Mouse (Mus musculus) MEL (cell line): Measurements from ENCODE around the gene Spint2. TPM values are rescaled to one million over a fixed set of nuclear protein-coding genes. Genes with fewer than 3 reads are reported as not detected.

Experiments used
- DNase-seq: peaks from one replicate; pipeline ENCODE4 v3.0.0; 2011; ENCODE audit warnings: low read depth, low spot score
- H3K27ac ChIP-seq: 2 replicates; pipeline ENCODE4 v1.5.1; 2012; ENCODE audit warnings: low read depth, mild to moderate bottlenecking, control low read depth, low read length, moderate library complexity; ENCODE audit not compliant: control insufficient read depth
- H3K27me3 ChIP-seq, 2 experiments: fragments of 150-350 bp in 1 of 2; sonication (generic) in 1 of 2; 2 replicates each; pipeline ENCODE4 v1.6.1; 2012; ENCODE audit warnings: low read length in 2 of 2, mild to moderate bottlenecking in 2 of 2, improper control_type of control experiment in 1 of 2, moderate library complexity in 1 of 2; ENCODE audit not compliant: insufficient read depth in 2 of 2, control insufficient read depth in 1 of 2
- H3K36me3 ChIP-seq, 2 experiments: 2 replicates each; pipeline ENCODE4 v1.6.1; 2012 to 2014; ENCODE audit warnings: low read length in 2 of 2, improper control_type of control experiment in 1 of 2, inconsistent platforms in 1 of 2, mild to moderate bottlenecking in 1 of 2; ENCODE audit not compliant: insufficient read depth in 2 of 2, control insufficient read depth in 1 of 2
- H3K4me1 ChIP-seq, 2 experiments: fragments of 150-350 bp in 1 of 2; sonication (generic) in 1 of 2; 2 replicates each; pipeline ENCODE4 v1.6.1; 2012; ENCODE audit warnings: low read length in 2 of 2, improper control_type of control experiment in 1 of 2, mild to moderate bottlenecking in 1 of 2; ENCODE audit not compliant: insufficient read depth in 2 of 2, control insufficient read depth in 1 of 2
- H3K4me3 ChIP-seq, 2 experiments: fragments of 150-350 bp in 1 of 2; sonication (generic) in 1 of 2; 2 replicates each; pipeline ENCODE4 v1.5.1; 2012; ENCODE audit warnings: low read depth in 2 of 2, low read length in 2 of 2, mild to moderate bottlenecking in 2 of 2, moderate library complexity in 2 of 2, control low read depth in 1 of 2, improper control_type of control experiment in 1 of 2; ENCODE audit not compliant: control insufficient read depth in 1 of 2, insufficient read depth in 1 of 2
- H3K79me2 ChIP-seq: 2 replicates; pipeline ENCODE4 v1.6.1; 2012; ENCODE audit warnings: mild to moderate bottlenecking, low read length, moderate library complexity; ENCODE audit not compliant: control insufficient read depth, poor library complexity, insufficient read depth
- H3K9ac ChIP-seq: 2 replicates; pipeline ENCODE4 v1.6.1; 2012; ENCODE audit warnings: low read depth, mild to moderate bottlenecking, control low read depth, low read length, moderate library complexity; ENCODE audit not compliant: control insufficient read depth, poor library complexity, severe bottlenecking
- H3K9me3 ChIP-seq: fragments of 150-350 bp; sonication (generic); replicated peaks from 2 replicates; pipeline ENCODE4 v1.6.1; 2012; ENCODE audit warnings: mild to moderate bottlenecking, low read length, improper control_type of control experiment, moderate library complexity; ENCODE audit not compliant: insufficient read depth
- CHD2 ChIP-seq: IDR thresholded peaks from 2 replicates; pipeline ENCODE4 v1.6.1; 2011; ENCODE audit warnings: low read length, improper control_type of control experiment
- CTCF ChIP-seq, 3 experiments: IDR thresholded peaks in 2 of 3; conservative IDR thresholded peaks in 1 of 3; 2 replicates each; pipeline ENCODE4 v1.5.1; 2011 to 2012; ENCODE audit warnings: low read length in 3 of 3, low read depth in 2 of 3, mild to moderate bottlenecking in 2 of 3, improper control_type of control experiment in 1 of 3, inconsistent platforms in 1 of 3, mixed read lengths in 1 of 3, moderate library complexity in 1 of 3; ENCODE audit not compliant: control insufficient read depth in 1 of 3, insufficient read depth in 1 of 3, poor library complexity in 1 of 3, severe bottlenecking in 1 of 3
- EP300 ChIP-seq, 2 experiments: IDR thresholded peaks; 2 replicates each; pipeline ENCODE4 v1.6.1; 2011; ENCODE audit warnings: improper control_type of control experiment in 2 of 2, low read length in 2 of 2, low read depth in 1 of 2, mild to moderate bottlenecking in 1 of 2
- GABPA ChIP-seq: IDR thresholded peaks from 2 replicates; pipeline ENCODE4 v1.6.1; 2012; ENCODE audit warnings: low read depth, mild to moderate bottlenecking, inconsistent platforms, low read length, improper control_type of control experiment, moderate library complexity
- JUND ChIP-seq: IDR thresholded peaks from 2 replicates; pipeline ENCODE4 v1.6.1; 2011; ENCODE audit warnings: low read depth, mild to moderate bottlenecking, improper control_type of control experiment, low read length
- KAT2A ChIP-seq: conservative IDR thresholded peaks from 2 replicates; pipeline ENCODE4 v1.6.1; 2012; ENCODE audit warnings: low read depth, low read length, improper control_type of control experiment, inconsistent platforms
- MAZ ChIP-seq: IDR thresholded peaks from 2 replicates; pipeline ENCODE4 v1.6.1; 2012; ENCODE audit warnings: low read depth, mild to moderate bottlenecking, inconsistent platforms, low read length, improper control_type of control experiment
- MYB ChIP-seq: IDR thresholded peaks from 2 replicates; pipeline ENCODE4 v1.6.1; 2011; ENCODE audit warnings: mild to moderate bottlenecking, low read depth, low read length, improper control_type of control experiment
- MYC ChIP-seq: IDR thresholded peaks from 2 replicates; pipeline ENCODE4 v1.6.1; 2011; ENCODE audit warnings: low read depth, mild to moderate bottlenecking, low read length, improper control_type of control experiment, moderate library complexity
- POLR2AphosphoS5 ChIP-seq: IDR thresholded peaks from 2 replicates; pipeline ENCODE4 v1.6.1; 2012; ENCODE audit warnings: low read depth, borderline replicate concordance, mild to moderate bottlenecking, inconsistent platforms, low read length, moderate library complexity, mixed read lengths
- SIN3A ChIP-seq: IDR thresholded peaks from 2 replicates; pipeline ENCODE4 v1.6.1; 2012; ENCODE audit warnings: low read length, improper control_type of control experiment, inconsistent platforms
- SMC3 ChIP-seq: IDR thresholded peaks from 2 replicates; pipeline ENCODE4 v1.6.1; 2011; ENCODE audit warnings: low read depth, low read length, improper control_type of control experiment
- TBP ChIP-seq: IDR thresholded peaks from 2 replicates; pipeline ENCODE4 v1.8.0; 2011; ENCODE audit warnings: low read depth, low read length, improper control_type of control experiment
- USF2 ChIP-seq, 2 experiments: IDR thresholded peaks; 2 replicates each; pipeline ENCODE4 v1.6.1; 2011 to 2012; ENCODE audit warnings: improper control_type of control experiment in 2 of 2, low read length in 2 of 2, borderline replicate concordance in 1 of 2, inconsistent platforms in 1 of 2, low read depth in 1 of 2, mild to moderate bottlenecking in 1 of 2; ENCODE audit not compliant: insufficient read depth in 1 of 2
- ZC3H11A ChIP-seq: IDR thresholded peaks from 2 replicates; pipeline ENCODE4 v1.6.1; 2012; ENCODE audit warnings: low read depth, mild to moderate bottlenecking, inconsistent platforms, low read length, improper control_type of control experiment
- polyA plus RNA-seq, 2 experiments: library from polyadenylated mRNA; stranded (reverse) in 1 of 2; unstranded in 1 of 2; fragments of >175 nt in 1 of 2; fragments of >200 nt in 1 of 2; gene quantifications; 2 replicates each; pipeline versions ENCODE4 v1.2.1 to v1.2.4; 2012; ENCODE audit warnings: low replicate concordance in 2 of 2, low read depth in 1 of 2; ENCODE audit not compliant: insufficient read length in 2 of 2, insufficient read depth in 1 of 2, missing spikeins in 1 of 2
- total RNA-seq: library from RNA; depleted of rRNA; stranded (reverse); fragments of 300-350 nt; gene quantifications from 2 replicates; pipeline ENCODE4 v1.2.3, GENCODE M21; 2012

Spint2 gene
- total and polyA plus RNA-seq, 3 experiments: 78.1 to 131 TPM; not detected in 1

DNA sequence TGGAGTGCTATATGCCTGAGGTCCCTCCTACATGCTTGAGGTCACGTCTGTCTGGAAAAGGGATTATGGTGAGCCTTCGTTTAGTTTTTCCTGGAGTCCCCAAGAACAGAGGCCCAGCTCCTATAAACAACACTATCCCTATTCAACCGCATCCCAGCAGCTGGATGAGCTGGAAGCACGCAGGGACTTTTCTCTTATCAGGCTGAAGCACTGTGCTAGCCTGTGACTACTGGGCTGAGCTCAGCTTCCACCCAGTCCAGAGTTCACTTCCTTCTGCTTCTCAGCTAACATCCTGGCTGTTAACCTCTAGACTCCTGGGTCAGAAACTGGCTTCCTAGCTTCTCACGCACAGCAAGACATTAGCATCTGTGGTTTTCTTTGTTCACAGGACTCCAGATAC lies 27.9 kb downstream of the Spint2 start (continued):
- TF ChIP-seq USF2 (IDR thresholded peaks at IDR 0.05; ENCODE audit: borderline replicate concordance in 1 of 2, insufficient read depth in 1 of 2, low read depth in 1 of 2, low read length in 2 of 2) (no peak), JUND (no peak)

DNA sequence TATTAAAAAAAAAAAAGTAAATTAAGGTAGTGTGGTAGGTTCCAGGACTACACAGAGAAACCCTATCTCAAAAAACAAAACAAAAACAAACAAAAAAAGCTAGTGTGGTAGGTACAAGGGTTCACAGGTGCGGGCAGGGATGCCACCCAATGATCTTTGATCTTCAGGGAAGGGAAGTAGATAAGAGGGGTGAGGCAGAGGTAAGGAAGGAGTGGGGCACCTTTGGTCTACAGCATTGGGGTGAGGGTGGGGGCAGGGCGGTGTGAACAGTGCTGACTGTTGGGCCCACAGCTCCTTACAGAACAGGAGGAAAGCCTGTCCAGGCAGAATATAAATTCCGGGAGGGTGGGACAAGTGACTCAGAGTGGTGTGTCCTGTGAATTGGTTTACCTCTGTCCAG lies 30.5 kb downstream of the Spint2 start:
- H3K4me3 ChIP-seq: no peak overlapping the region
- no peak overlapping the region for H3K27ac ChIP-seq
- no peak for DNase-seq
- no peaks in the 10 kb centered on the region; a peak in 1 of 4 replicates for H3K4me1 ChIP-seq
- no peaks in the 10 kb centered on the region for H3K9me3 ChIP-seq
- H3K27me3 ChIP-seq: no peaks in the 10 kb centered on the region
- H3K9ac ChIP-seq: no peak overlapping the region
- H3K79me2 ChIP-seq: no peaks in the 10 kb centered on the region
- H3K36me3 ChIP-seq: no peaks in the 10 kb centered on the region; a peak in 1 of 4 replicates
- TF ChIP-seq POLR2AphosphoS5 (no peak), MYB (no peak)

DNA sequence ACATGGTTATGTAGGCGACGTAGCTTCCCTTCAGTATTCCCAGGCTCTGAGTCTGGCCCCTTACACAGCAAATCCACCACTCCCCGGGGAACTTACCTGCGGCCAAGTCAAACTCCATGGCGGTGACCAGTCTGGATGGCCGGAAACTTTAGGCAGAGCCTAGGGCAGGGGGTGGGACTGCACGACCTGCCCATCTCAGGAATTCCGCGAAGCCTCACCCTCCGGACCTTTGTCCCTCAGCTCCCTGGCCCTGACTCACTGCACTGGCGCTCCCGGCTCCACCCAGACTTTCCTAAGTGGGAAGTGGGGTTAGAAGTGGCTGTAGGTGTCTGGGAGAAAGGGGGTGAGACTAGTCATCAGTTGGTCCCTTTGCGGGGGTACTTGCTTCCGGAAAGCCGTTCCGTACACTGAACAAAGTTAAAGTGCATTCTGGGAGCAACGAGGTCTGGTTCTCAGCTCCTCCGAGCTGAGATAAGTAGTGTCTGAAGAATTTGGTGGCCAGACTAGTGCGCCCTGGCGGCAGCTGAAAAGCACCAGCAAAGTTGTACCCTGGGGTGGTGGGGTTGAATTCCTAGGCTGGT lies 33.4 kb downstream of the Spint2 start, which contains the start of gene 2200002D01Rik:
TSS of gene 2200002D01Rik (minus strand) at position 206 of the 581 bp plus-strand sequence.
- no peaks in the 10 kb centered on the region for H3K36me3 ChIP-seq
- H3K4me1 ChIP-seq: no peaks in the 10 kb centered on the region
- H3K4me3 ChIP-seq: no peak within 1 kb of the TSS

DNA sequence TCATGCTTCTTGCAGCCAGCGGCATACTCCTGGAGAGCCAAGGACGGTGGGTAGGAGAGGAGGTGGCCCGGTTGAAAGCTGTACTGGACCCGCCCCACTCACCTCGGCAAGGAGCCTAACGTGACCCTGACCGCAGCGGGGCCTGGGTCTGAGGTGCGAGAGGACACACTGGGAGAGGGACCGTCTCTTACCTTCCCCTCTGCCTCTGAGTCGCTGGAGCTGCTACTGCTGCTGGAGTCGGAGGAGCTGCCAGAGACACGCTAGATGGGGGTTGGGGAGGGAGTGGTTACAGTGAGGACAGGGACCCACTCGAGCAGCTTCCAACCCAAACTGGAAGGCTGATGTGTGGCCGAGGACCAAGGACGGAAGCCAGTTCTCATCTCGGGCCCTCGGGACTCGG lies 34.0 kb downstream of the Spint2 start:
- H3K79me2 ChIP-seq: no peaks in the 10 kb centered on the region
- no peak overlapping the region for H3K27ac ChIP-seq
- no peaks in the 10 kb centered on the region for H3K36me3 ChIP-seq
- H3K9ac ChIP-seq: no peak overlapping the region
- no peaks in the 10 kb centered on the region for H3K9me3 ChIP-seq
- H3K27me3 ChIP-seq: no peaks in the 10 kb centered on the region
- H3K4me1 ChIP-seq: no peaks in the 10 kb centered on the region
- no peak for TF ChIP-seq GABPA
- TF ChIP-seq CHD2: no peak
- no peak for TF ChIP-seq CTCF (IDR thresholded peaks at IDR 0.05 in 2 of 3, conservative IDR thresholded peaks at IDR 0.05 in 1 of 3; ENCODE audit: control insufficient read depth in 1 of 3, insufficient read depth in 1 of 3, low read depth in 2 of 3, low read length in 3 of 3, poor library complexity in 1 of 3, severe bottlenecking in 1 of 3)
- no peak for TF ChIP-seq MAZ
- no peak for TF ChIP-seq ZC3H11A
- no peak for TF ChIP-seq MYC
- TF ChIP-seq EP300 (IDR thresholded peaks at IDR 0.05; ENCODE audit: low read depth in 1 of 2, low read length in 2 of 2): no peak
- no peak for TF ChIP-seq SIN3A
- no peak for TF ChIP-seq SMC3
- no peak for TF ChIP-seq TBP
- no peak for TF ChIP-seq USF2 (IDR thresholded peaks at IDR 0.05; ENCODE audit: borderline replicate concordance in 1 of 2, insufficient read depth in 1 of 2, low read depth in 1 of 2, low read length in 2 of 2)
- H3K4me3 ChIP-seq: no peak overlapping the region
- no peak for DNase-seq

More for the DNA sequence above, 33.4 kb downstream of the Spint2 start, which contains the start of gene 2200002D01Rik:
- no peak for TF ChIP-seq KAT2A
- no peak for TF ChIP-seq GABPA
- no peak for DNase-seq
- Histone ChIP-seq H3K27me3 (no peaks in the 10 kb centered on the region), H3K79me2 (no peaks in the 10 kb centered on the region), H3K9me3 (no peaks in the 10 kb centered on the region), H3K27ac (no peak within 1 kb of the TSS), H3K9ac (no peak within 1 kb of the TSS)
